In genomic region chr15:96638173-96638572, GRCm38 (mm10) we compare ENCODE assay signal across 8 mouse cellular contexts. TPM values are rescaled to one million over a fixed set of nuclear protein-coding genes. Genes with fewer than 3 reads are reported as not detected.
DNase-seq lines count a peak whose midpoint lies in the region; ATAC-seq and TF ChIP-seq lines count a peak whose summit lies in the region.

No protein-coding gene starts in this region.

- TF ChIP-seq CTCF in intestine, postnatal 0 days (IDR thresholded peaks at IDR 0.05; ENCODE audit: low read depth), result no peak

- peaks cover 21% of the 10 kb centered on the region for H3K4me1 ChIP-seq in embryonic facial prominence, embryonic 12.5 days
- 0 out of 2 replicates have a peak, but pooled peaks cover 10% of the 10 kb centered on the region for H3K4me1 ChIP-seq in intestine, postnatal 0 days (replicated peaks; ENCODE audit: control insufficient read depth, insufficient read depth, low read length)

- ATAC-seq in embryonic facial prominence, embryonic 12.5 days (ENCODE audit: insufficient number of reproducible peaks, insufficient read depth, low FRiP score, low TSS enrichment), result no peak
- peak; percentile 68 for ATAC-seq in intestine, postnatal 0 days
- ATAC-seq in neutrophil, adult 5-6 weeks (ENCODE audit: extremely low read depth, insufficient number of reproducible peaks, low FRiP score, poor library complexity, severe bottlenecking), result peak; percentile 61

- H3K36me3 ChIP-seq in embryonic facial prominence, embryonic 12.5 days, result peaks cover 18% of the 10 kb centered on the region; the same call in 1 of the 2 replicates
- peaks cover 13% of the 10 kb centered on the region; the same call in 1 of the 2 replicates for H3K36me3 ChIP-seq in intestine, postnatal 0 days (ENCODE audit: control insufficient read depth, insufficient read depth)

- no peaks in the 10 kb centered on the region for H3K27me3 ChIP-seq in embryonic facial prominence, embryonic 12.5 days
- no peaks in the 10 kb centered on the region for H3K27me3 ChIP-seq in intestine, postnatal 0 days (replicated peaks; ENCODE audit: control insufficient read depth, insufficient read depth, low read length)

- 0 out of 2 replicates have a peak overlapping the region, but pooled peaks have one; percentile 63 for H3K27ac ChIP-seq in embryonic facial prominence, embryonic 12.5 days
- peak overlapping the region; percentile 36; the same call in 1 of the 2 replicates for H3K27ac ChIP-seq in intestine, postnatal 0 days (ENCODE audit: low read depth, low read length)

- 0 out of 2 replicates have a peak overlapping the region, but pooled peaks have one; percentile 4 for H3K9ac ChIP-seq in embryonic facial prominence, embryonic 12.5 days
- no peak overlapping the region for H3K9ac ChIP-seq in intestine, postnatal 0 days (ENCODE audit: low read depth, low read length)

- H3K4me3 ChIP-seq in embryonic facial prominence, embryonic 12.5 days, result no peak overlapping the region
- H3K4me3 ChIP-seq in intestine, postnatal 0 days (ENCODE audit: low read depth, low read length), result no peak overlapping the region

- H3K4me2 ChIP-seq in embryonic facial prominence, embryonic 12.5 days (replicated peaks), result no peak overlapping the region
- peak overlapping the region; percentile 30; the same call in 1 of the 2 replicates for H3K4me2 ChIP-seq in intestine, postnatal 0 days (replicated peaks; ENCODE audit: low read depth)

- WGBS in embryonic facial prominence, embryonic 12.5 days, result 46% methylated on average over 10 of the region's 10 CpGs
- WGBS in intestine, postnatal 0 days, result 35% methylated on average over 10 of the region's 10 CpGs

- H3K9me3 ChIP-seq in embryonic facial prominence, embryonic 12.5 days, result no peaks in the 10 kb centered on the region
- no peaks in the 10 kb centered on the region for H3K9me3 ChIP-seq in intestine, postnatal 0 days (ENCODE audit: control insufficient read depth)

- peak; percentile 32 to 39 for DNase-seq in cerebellum, postnatal 10 days
- DNase-seq in cerebellum, adult 11-12 months, result no peak
- peak; percentile 74 to 81 for DNase-seq in B cell, adult 2 months
- no peak for DNase-seq in frontal cortex, postnatal 10 days (ENCODE audit: low spot score in 2 of 2)
- DNase-seq in layer of hippocampus, postnatal 10 days (ENCODE audit: low spot score in 2 of 2), result no peak

RNA-seq across cellular contexts. Expression of gene Slc38a1, which starts 4.5 kb away (rescaled TPM):
- 89.6 and 93.6 TPM in 2 replicates for polyA plus RNA-seq in embryonic facial prominence, embryonic 12.5 days (2016; fragmentation: Nextera tagmentation; extraction: Ambion mirVana)
- 78.6 and 79.8 TPM in 2 replicates for polyA plus RNA-seq in intestine, postnatal 0 days (2015; fragmentation: Nextera tagmentation; extraction: Ambion mirVana)
- total RNA-seq in neutrophil, adult 5-6 weeks (2017), result 134 and 139 TPM in 2 replicates
- 10 to 100 TPM; 76.7 to 78.8 TPM for total RNA-seq in layer of hippocampus, postnatal 10 days (2021)

Comparison
In these comparisons a context has a peak if more than half of its experiments do, and no peak if none do; other contexts are left out.
1. DNase-seq: peak in cerebellum, postnatal 10 days (2 of 2) and B cell, adult 2 months (2 of 2); none in cerebellum, adult 11-12 months (single experiment), frontal cortex, postnatal 10 days (0 of 2) and layer of hippocampus, postnatal 10 days (0 of 2).